Mouse (Mus musculus) urinary bladder, adult 18-20 months (tissue): Measurements from ENCODE around the gene Atrip.

Experiments
- DNase-seq, 2 experiments: peaks; one replicate each; pipeline ENCODE4 v3.0.0; 2022; ENCODE audit warnings: low spot score in 2 of 2, mixed read lengths in 2 of 2

Atrip gene

DNA sequence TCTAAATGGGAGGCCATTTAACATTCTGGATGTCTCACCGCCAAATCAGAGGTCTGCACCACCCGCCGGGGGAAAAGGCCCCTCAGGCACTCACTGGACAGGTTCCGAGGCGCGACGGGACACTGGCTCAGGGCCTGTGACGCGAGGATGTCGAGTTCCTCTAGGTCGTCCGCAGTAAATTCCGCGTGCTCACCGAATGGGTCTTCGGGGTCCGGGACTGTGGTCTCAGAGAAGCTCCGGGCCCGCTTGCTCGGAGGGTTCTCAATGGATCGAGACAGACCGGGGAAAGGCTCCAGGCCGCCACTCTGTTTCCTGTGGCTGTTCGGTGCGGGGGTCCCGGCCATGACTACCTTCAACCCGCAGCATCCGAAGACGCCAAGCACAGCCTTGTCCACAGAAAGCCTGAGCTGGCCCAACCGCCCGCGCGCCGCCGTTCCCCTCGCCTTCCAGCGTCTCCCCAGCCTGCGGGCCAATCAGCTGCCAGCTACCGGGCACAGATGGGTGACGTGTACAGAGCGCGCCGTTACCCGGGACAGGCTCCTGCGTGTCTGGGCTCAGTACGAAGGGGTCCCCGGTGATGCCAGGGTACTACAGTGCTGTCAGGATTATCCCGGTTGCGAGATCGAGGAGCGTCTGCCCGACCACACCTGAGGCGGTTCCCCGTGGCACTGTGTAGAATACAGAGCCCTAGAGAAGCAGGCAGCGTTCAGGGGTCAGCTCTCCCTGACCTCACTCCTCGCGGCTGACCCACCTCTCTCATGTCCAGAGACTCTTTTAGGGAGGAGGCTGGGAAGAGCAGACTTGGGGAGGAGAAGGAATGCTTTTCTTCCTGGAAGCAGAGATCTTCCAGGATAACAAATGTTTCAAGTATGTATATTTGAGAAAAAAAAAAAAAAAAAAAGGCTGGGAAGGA lies at the start of gene Atrip:
Gene Atrip, minus strand, starts transcription at position 464 of the 913 bp plus-strand sequence.
- peak; percentile 84 to 87 for DNase-seq

DNA sequence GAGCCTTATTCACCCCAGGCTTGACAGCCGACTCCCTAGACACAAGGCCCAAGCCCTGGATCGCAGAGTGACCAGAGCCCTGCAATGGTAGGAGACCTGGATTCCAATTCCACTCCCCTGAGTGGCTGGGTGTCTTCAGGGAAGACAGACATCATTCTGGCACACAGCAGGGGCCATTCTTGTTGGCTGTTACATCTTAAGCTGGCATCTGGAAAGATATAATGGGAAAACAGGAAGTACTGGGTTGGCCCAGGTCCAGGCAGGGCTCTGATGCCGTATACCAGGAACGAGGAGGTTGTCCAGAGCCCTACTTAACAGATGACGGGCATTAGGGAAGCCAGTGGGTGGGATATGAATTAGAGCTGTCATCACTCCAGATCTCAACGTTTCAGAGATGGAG lies 49.3 kb upstream of the Atrip start:
- no peak for DNase-seq

DNA sequence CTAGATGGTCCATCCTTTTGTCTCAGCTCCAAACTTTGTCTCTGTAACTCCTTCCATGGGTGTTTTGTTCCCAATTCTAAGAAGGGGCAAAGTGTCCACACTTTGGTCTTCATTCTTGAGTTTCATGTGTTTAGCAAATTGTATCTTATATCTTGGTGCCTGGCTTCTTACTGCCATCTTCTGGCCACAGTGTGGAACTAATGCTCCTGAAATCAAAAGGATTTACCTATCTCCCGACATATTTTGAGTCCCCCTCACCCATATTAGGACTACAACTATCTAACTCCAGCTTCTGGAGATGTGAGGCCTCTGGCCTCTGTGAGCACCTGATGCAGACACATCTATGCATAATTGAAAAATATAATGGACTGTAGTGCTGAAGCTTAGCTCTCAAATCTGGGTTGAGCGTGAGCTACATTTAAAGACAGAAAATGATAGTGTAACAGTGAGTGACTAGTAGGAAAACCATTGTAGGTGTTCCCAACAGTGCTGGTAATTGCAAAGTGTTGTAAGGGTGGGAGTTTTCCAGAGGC lies 48.7 kb upstream of the Atrip start:
- DNase-seq: no peak

DNA sequence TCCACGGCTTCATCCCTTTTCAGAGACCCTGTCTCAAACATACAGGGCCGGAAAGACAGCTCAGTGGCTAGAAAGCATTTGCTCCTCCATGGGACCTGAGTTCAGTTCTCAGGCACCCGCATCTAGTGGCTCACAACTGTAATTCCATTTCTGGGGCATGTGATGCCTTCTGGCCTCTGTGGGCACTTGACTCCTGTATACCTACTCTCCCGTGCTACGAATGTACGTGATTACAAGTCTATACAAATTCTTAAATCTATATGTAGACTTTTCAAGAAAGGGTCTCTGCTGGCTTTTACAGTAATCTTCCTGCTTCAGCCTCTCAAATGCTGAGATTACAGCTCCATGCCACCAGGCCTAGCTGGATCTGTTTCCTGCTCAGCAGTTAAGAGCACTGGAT lies 47.0 kb upstream of the Atrip start:
- DNase-seq: no peak

DNA sequence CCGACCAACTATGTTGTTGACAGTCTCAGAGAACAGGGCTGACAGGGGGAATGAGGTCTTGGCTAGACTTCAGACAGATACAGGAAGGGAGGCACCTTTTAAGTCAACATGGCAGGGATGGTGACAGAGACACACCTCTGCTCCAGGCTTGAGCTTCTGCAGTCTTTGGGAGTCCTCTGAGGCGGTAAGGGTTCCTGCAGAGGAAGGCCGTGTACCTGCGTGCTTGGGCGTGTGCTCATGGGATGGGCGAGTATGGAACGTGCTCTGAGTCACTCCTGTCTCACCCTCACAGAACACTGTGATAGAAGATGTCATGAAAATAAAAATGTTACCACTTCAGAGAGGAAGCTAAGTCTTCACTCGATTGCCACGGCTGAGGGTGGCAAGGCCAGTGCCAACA lies 45.6 kb upstream of the Atrip start:
- no peak for DNase-seq

DNA sequence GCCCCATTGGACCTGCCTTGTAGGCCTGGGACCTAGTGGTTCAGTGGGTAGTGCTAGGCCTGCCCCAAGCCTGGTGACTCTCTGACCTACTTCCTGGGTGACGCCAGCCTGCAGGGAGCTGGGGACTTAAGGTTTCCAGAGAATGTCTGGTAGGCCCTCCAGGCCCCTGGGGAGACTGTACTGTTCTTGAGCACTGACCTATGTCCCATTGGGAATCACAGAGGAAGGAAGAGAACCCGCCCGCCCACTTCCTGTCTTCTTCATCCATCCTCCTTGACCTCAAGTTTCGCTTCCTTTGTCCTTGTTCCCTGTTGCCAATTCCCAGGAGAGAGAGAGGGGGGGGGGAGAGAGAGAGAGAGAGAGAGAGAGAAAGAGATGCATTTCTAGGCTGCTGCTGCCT lies 44.2 kb upstream of the Atrip start:
- no peak for DNase-seq

DNA sequence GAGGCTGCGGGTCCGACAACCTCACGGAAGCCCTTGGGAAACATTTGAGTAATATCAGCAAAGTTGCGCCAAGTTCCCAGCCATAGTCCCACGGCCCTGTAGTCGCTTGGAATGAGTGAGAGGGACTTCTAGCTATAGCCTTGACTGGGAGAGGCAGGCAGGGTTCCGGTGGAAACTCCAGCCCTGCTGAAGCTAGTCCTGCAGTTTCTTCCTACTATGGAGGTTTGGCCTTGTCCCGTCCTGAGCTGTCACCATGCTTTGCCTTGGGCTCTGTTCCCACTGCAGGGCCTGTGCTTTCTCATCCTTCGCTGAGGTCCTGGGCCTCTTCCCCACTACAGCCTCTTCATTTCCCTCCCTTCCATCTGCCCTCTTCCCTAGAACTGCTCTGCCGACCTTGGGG lies 42.3 kb upstream of the Atrip start:
- no peak for DNase-seq

DNA sequence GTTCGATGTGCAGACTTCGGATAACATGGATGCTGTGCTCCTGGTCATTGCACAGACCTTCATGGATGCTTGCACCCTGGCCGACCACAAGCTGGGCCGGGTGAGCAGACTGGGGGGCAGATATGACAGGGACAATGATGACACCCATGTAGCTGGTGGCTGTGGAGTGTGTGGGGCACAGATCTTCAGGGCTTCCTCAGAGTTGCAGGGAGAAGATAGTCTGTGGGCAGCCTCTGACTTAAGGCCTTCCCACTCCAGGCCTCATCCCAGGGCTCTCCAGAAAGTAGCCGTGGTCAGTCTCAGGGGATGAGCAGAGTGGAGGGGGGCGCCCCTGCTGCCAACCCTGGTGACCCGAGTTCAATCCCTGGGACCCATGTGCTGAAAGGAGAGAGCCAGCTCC lies 40.9 kb upstream of the Atrip start:
- no peak for DNase-seq

DNA sequence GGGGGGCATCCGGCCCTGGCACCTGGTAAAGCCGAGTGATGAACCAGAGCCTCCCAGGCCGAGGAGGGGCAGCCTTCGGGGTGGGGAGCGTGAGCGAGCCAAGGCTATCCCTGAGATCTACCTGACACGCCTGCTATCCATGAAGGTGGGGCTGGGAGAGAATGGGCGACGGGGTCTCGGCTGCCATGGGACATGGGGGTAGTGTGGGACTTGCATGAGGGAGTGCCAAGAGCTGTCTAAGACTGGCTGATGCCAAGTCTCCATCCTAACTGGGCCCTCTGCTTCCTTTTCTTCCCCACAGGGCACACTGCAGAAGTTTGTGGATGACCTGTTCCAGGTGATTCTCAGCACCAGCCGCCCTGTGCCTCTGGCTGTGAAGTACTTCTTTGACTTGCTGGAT lies 40.4 kb upstream of the Atrip start:
- no peak for DNase-seq

DNA sequence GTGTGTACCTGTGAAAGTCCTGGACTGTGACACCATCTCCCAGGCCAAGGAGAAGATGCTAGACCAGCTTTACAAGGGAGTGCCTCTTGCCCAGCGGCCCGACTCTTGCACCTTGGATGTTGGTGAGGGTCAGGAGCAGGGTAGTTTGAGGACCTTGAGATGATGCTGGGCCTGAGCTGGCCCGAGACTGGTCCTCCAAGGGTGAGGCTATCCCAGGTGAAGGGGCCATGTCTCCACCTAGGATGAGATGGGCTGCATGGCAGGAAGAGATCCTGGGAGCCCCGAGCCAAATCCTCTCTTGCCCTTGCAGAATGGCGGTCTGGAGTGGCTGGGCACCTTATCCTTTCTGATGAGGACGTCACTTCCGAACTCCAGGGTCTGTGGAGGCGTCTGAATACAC lies 39.4 kb upstream of the Atrip start:
- DNase-seq: no peak

DNA sequence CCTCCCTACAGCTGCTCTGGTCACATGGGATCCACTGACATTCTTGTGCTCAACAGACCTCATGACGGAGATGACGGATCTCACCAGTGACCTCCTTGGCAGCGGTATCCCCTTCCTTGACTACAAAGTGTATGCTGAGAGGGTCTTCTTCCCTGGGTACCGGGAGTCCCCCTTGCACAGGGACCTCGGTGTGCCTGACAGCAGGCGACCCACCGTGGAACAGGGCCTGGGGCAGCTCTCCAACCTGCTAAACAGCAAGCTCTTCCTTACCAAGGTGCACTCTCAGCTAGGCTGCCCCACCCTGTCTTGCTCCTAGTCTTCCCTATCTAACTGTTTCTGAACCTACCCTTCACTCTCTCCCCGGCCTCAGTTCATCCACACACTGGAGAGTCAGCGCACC lies 37.7 kb upstream of the Atrip start:
- DNase-seq: no peak

DNA sequence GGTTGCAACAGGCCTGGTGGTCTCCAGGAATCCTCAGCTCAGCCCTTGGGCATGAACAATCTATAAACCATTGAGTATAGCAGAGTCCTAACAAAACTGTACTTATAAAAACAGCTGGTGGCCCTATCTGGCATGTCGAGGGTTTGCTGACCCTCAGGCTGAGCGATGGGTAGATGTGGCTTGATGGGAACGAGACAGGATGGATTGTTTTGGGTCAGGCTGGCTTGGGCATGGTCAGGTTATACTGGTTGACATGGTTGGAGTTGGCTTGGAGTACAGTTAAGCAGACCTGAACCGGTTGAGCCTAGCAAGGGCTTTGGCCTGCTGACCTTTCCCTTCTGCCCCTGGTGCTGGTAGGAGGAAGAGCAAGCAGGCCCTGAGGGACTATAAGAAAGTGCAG lies 37.2 kb upstream of the Atrip start:
- DNase-seq: no peak

DNA sequence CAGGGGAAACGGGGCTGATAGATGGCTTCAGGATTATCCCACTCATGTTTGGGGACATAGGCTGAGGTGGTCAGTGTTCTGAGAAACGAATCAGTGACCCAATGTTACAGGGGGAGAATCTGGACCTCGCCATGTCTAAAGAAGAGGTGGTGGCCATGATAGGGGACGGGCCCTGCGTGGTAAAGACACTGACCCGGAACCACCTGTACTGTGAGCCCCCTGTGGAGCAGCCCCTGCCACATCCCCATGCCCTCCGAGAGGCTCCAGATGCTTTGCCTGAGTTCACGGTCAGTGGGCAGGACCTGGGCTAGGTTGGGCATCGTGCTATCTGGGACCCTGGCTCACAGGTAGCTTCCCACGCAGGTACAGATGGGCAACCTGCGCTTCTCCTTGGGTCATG lies 36.3 kb upstream of the Atrip start:
- no peak for DNase-seq

DNA sequence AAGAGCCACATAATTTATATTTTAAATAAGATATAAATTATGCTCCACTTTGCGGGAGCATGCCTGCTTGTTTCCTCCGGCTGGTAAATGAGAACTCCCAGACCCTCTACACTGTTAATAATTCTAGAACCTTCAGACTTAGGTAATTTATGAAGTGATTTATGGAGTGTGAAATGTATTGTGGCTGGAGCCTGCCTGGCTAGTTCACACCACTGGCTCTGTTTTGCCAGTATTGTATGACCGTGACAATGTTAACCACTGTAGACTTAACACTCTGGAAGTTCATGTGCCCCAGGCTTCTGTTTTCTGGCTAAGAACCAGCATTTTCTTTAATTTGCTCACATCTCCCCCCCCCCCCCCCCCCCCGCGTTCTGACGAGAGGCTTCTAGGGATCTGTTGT lies 33.4 kb upstream of the Atrip start:
- no peak for DNase-seq

DNA sequence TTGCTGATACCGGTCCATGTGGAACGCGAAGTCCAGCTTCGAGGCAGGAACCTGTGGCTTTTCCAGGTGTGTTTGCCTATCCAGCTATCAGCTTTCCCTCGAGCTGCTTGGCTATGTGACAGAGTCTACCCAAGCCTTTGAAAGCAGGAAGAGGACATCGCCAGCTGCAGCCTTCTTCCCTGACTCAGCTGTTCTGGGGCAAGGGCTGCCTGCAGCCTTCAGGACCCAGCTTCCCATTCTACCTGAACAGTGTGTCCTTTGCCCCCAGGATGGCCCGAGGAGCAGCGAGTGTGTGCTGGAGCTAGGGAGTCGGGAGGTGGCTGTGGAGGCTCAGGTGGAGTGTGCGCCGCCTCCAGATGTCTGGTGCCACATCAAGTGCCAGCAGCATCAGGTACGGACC lies 31.7 kb upstream of the Atrip start:
- no peak for DNase-seq

DNA sequence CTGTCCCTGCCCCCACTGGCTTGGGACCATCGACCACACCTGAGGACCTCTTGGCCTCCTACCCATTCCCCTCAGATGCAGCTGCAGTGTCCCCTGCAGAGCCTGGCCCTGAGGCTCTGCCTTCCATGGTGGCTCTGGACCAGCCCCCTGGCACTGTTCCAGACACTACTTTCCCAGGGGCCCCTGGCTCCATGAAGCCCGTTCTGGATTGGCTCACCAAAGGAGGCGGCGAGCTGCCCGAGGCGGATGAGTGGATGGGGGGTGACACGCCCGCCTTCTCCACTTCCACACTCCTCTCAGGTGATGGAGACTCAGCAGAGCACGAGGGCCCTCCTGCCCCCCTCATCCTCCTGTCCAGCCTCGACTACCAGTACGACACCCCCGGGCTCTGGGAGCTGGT lies 31.1 kb upstream of the Atrip start:
- DNase-seq: no peak

DNA sequence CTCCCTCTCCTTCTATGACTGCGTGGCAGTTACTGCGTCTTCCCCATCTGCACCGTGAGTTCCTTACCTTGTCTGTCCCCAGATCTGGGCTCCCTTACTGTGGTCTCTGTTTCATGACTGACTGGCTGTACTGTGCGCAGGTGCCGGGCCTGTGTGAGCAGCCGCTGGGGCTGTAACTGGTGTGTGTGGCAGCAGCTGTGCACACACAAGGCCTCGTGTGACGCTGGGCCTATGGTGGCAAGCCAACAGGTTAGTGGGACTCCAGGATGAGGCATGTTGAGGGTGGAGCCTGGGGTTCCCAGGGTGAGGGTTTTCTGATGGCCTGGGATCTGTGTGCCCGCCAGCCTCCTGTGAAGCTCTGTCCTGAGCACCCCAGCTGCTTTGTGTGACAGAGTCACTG lies 30.2 kb upstream of the Atrip start:
- DNase-seq: no peak

DNA sequence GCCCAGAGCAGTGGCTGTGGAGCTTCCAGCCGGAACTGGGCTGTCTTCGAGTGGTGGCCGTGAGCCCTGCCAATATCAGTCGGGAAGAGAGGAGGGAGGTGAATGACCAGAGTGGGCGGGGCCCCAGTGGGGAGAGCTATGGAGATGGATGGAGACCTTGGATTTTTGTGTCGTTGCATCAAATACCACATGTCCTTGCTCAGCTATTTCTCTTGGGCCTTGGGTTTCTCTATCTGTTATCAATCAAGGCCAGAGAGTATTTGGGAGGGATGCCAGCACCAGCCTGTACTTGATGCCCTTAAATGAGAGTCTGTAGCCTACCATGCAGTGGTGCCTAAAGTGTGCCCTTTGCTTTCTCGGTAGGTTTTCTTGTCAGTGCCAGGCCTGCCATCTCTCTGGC lies 29.3 kb upstream of the Atrip start:
- DNase-seq: no peak

DNA sequence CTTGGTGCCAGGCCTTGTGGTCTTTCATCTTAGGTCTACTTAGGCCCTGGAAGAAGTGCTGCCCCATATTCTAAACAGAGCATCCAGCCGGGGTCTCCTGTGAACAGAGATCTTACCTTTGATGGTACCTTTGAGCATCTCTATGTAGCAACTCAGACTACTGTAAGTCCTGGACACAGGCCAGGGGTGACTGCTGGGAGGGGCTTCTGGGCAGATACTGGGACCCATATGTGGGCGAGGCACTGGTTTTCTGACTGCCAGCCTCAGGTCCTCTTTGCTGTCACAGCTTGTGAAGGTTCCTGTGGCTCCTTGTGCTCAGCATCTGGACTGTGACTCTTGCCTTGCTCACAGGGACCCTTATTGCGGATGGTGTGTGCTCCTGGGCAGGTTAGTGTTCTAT lies 28.6 kb upstream of the Atrip start:
- no peak for DNase-seq

DNA sequence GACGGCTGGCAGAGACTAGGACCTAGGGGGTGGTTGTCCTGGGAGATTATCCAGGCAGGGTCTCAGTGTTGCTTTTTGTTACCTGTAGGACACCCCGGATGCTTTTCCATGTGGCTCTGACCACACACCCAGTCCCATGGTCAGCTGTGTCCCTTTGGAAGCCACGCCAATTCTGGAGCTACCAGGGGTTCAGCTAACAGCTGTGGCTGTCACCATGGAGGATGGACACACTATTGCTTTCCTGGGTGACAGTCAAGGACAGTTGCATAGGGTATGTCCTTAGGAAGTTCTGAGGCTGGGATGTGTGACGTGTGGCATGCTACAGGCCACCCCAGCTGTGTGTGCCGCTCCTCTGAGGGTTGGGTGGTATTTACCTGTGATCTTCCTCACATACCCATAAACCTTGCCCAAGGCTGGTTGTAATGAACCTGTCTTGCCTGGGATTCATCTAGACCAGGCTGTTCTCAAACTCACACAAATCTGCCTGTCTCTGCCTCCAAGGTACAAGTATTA lies 28.1 kb upstream of the Atrip start:
- DNase-seq: no peak

DNA sequence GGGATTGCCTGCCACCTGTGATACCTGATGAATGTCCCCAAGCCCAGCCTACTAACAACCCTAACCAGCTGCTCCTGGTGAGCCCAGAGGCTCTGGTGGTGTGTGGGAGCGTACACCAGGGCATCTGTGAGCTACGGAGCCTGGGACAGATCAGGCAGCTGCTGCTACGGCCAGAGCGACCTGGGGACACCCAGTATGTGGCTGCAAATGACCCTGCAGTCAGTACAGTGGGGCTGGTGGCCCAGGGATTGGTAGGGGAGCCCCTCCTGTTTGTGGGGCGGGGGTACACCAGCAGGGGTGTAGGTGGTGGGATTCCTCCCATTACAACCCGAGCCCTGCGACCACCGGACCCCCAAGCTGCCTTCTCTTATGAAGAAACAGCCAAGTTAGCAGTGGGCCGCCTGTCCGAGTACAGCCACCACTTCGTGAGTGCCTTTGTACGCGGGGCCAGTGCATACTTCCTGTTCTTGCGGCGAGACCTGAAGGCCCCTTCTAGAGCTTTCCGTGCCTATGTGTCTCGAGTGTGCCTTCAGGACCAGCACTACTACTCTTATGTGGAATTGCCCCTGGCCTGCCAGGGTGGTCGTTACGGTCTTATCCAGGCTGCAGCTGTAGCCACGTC lies 26.5 kb upstream of the Atrip start:
- no peak for DNase-seq

DNA sequence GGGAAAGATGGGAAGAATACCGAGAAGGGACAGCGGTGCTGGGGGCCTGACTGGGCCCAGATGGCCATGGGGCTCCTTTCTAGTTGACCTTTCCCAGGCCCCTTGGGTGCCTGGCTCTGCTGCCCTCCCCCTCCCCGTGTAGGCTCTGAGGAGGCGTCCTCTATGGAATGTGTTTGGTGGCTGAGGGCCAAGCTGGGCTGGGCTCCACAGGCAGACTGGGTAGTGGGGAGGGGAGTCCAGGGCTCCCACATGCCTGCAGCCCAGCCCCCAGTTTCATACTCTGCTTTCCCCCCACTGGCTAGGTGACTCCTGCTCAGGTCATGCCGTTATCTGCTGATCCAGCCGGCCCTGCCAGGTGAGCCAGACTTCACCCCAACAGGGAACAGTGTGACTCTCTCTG lies 25.0 kb upstream of the Atrip start:
- DNase-seq: no peak

DNA sequence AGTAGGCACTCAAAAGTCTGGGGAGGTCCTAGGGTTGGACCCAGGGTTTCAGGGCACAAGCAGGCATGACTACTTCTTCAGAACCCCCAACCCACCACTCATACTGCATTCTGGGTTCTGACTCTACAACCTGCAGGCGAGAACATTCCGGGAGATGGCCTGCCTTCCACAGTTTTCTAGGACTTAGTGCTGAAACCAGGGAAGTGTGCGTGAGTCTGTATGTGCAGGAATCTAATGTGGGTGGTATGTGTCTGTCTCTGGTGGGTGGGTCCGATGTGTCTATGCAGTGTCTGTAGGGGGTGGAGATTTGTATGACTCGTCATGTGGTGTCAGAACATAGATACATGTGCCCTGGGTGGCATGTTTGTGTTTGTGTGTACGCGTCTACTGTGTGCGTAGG lies 24.4 kb upstream of the Atrip start:
- DNase-seq: no peak
